Mouse (Mus musculus) embryo, embryonic 11.5 days (tissue): ENCODE data around the gene Pabpc4l.
"Not testable (repeated sequence)": the region's sequence is repeated elsewhere in the genome, so short reads cannot be mapped to it uniquely, and the experiment has no call there.

Source experiments
- DNase-seq: peaks from one replicate; pipeline ENCODE4 v3.0.0-alpha.2; 2012; ENCODE audit warnings: low read depth, low spot score

The Pabpc4l gene

GRCm38 (mm10) chr3:46447481-46448265 lies at the start of gene Pabpc4l:
Pabpc4l (minus strand) TSS chr3:46448219.
- peak; percentile 57 for DNase-seq

- DNase-seq, result no peak
These were observed 42.9 kb upstream of the Pabpc4l start for GRCm38 (mm10) chr3:46490989-46491259.

GRCm38 (mm10) chr3:46490132-46490988 lies 42.3 kb upstream of the Pabpc4l start:
- no peak for DNase-seq

GRCm38 (mm10) chr3:46486091-46486490 lies 38.1 kb upstream of the Pabpc4l start:
- not testable (repeated sequence) for DNase-seq

- DNase-seq, result no peak
These were observed 180 bp upstream of the Pabpc4l start for GRCm38 (mm10) chr3:46448266-46448532.

- DNase-seq, result no peak
These were observed 16.6 kb downstream of the Pabpc4l start for GRCm38 (mm10) chr3:46431416-46431815.
